Mouse (Mus musculus): ENCODE data around the gene Prl3c1.
"Not testable (repeated sequence)": the region's sequence is repeated elsewhere in the genome, so short reads cannot be mapped to it uniquely, and the experiment has no call there.

Prl3c1 gene

GRCm38 (mm10) chr13:27196359-27196758 is at the start of gene Prl3c1:
Gene Prl3c1 (plus strand): TSS chr13:27196659.
- no peak for DNase-seq (ENCODE audit: low spot score in 2 of 2)

- no peak for DNase-seq (ENCODE audit: low spot score in 2 of 2)
Observed at GRCm38 (mm10) chr13:27148264-27148663, 48.2 kb upstream of the Prl3c1 start.

GRCm38 (mm10) chr13:27156490-27156889 is 40.0 kb upstream of the Prl3c1 start, which contains the start of gene Prl3d3:
Gene Prl3d3 (plus strand): TSS chr13:27156790.
- not testable (repeated sequence) for DNase-seq (ENCODE audit: low spot score in 2 of 2)

GRCm38 (mm10) chr13:27241547-27241946 is 45.1 kb downstream of the Prl3c1 start, which contains the start of gene Prl3b1:
Gene Prl3b1 (plus strand): TSS chr13:27241847.
- DNase-seq (ENCODE audit: low spot score in 2 of 2): no peak
